In genomic region chr1:115684518-115685368, GRCm38 (mm10) we compare ENCODE assay signal across 9 mouse cellular contexts. TPM values are rescaled to one million over a fixed set of nuclear protein-coding genes. Genes with fewer than 3 reads are reported as not detected.
DNase-seq lines count a peak whose midpoint lies in the region; ATAC-seq and TF ChIP-seq lines count a peak whose summit lies in the region.
"Had no signal": no experiment of that assay in that cellular context is flagged by ENCODE, and none has a peak within 500 bp of the region (broad histone marks: within the 10 kb centered on the region; RNA-seq: fewer than 3 reads in every experiment).

Gene Cntnap5a (plus strand): TSS chr1:115684756.

- no peak for TF ChIP-seq CTCF in heart, adult 2 months (IDR thresholded peaks at IDR 0.05)
- peak; percentile 11; the same call in 1 of the 2 replicates for TF ChIP-seq CTCF in heart, postnatal 0 days (IDR thresholded peaks at IDR 0.05; ENCODE audit: low read depth)
- no peak for TF ChIP-seq CTCF in lung, embryonic 14.5 days (IDR thresholded peaks at IDR 0.05; ENCODE audit: low read depth)

- no peak within 1 kb of the TSS for H3K4me3 ChIP-seq in heart, adult 2 months
- H3K4me3 ChIP-seq in embryonic facial prominence, embryonic 10.5 days: peak within 1 kb of the TSS; percentile 21; the same call in 1 of the 2 replicates
- H3K4me3 ChIP-seq in heart, postnatal 0 days (ENCODE audit: low read depth, low read length): no peak within 1 kb of the TSS
- H3K4me3 ChIP-seq in lung, embryonic 14.5 days (ENCODE audit: low read depth, low read length): no peak within 1 kb of the TSS

- H3K27ac ChIP-seq in heart, adult 2 months: no peak within 1 kb of the TSS
- H3K27ac ChIP-seq in embryonic facial prominence, embryonic 10.5 days (replicated peaks): no peak within 1 kb of the TSS
- no peak within 1 kb of the TSS for H3K27ac ChIP-seq in heart, postnatal 0 days (ENCODE audit: low read depth)
- H3K27ac ChIP-seq in lung, embryonic 14.5 days (ENCODE audit: low read depth): no peak within 1 kb of the TSS

- intact Hi-C loops in heart, adult 2 months (cut with DNase I): no loop called here

- no peak within 1 kb of the TSS for H3K9ac ChIP-seq in heart, adult 2 months (ENCODE audit: low read depth, low read length)
- no peak within 1 kb of the TSS for H3K9ac ChIP-seq in heart, postnatal 0 days (replicated peaks; ENCODE audit: low read depth, low read length)
- no peak within 1 kb of the TSS for H3K9ac ChIP-seq in lung, embryonic 14.5 days

- ATAC-seq in heart, postnatal 0 days (ENCODE audit: insufficient read depth, low read depth): peak; percentile 57; the same call in 1 of the 2 replicates
- peak; percentile 71; the same call in 1 of the 2 replicates for ATAC-seq in lung, embryonic 14.5 days (ENCODE audit: insufficient read depth)
- ATAC-seq in inflammation-experienced regulatory T-cells, adult 6 months: no peak

- peak; percentile 4 to 20 for DNase-seq in heart, adult 2 months
- DNase-seq in heart, adult 9 months (ENCODE audit: low spot score in 2 of 2): no peak
- DNase-seq in embryonic facial prominence, embryonic 10.5 days (ENCODE audit: low spot score): peak; percentile 86
- DNase-seq in heart, postnatal 0 days (ENCODE audit: low spot score): peak; percentile 8
- DNase-seq in kidney, postnatal 14 days: peak; percentile 41
- DNase-seq in lung, embryonic 14.5 days: peak; percentile 87
- peak; percentile 83 for DNase-seq in retina, embryonic 14.5 days (ENCODE audit: low spot score)

- no peak for TF ChIP-seq POLR2A in heart, adult 2 months (IDR thresholded peaks at IDR 0.05; ENCODE audit: insufficient read depth, low read depth, low read length)

- TF ChIP-seq EP300 in heart, adult 2 months (IDR thresholded peaks at IDR 0.05; ENCODE audit: insufficient read depth, low read depth, low read length): no peak
- no peak for TF ChIP-seq EP300 in heart, postnatal 0 days (IDR thresholded peaks at IDR 0.05; ENCODE audit: low read depth)

- H3K4me2 ChIP-seq in heart, postnatal 0 days (ENCODE audit: low read depth, low read length): no peak within 1 kb of the TSS
- H3K4me2 ChIP-seq in lung, embryonic 14.5 days: no peak within 1 kb of the TSS

- H3K27me3 ChIP-seq in heart, adult 2 months (ENCODE audit: control insufficient read depth, insufficient read depth, low read length): no peaks in the 10 kb centered on the region
- no peaks in the 10 kb centered on the region for H3K27me3 ChIP-seq in embryonic facial prominence, embryonic 10.5 days (replicated peaks; ENCODE audit: low read depth, poor library complexity, severe bottlenecking)
- H3K27me3 ChIP-seq in heart, postnatal 0 days (ENCODE audit: control insufficient read depth, insufficient read depth, low read length): no peaks in the 10 kb centered on the region
- no peaks in the 10 kb centered on the region for H3K27me3 ChIP-seq in lung, embryonic 14.5 days (ENCODE audit: insufficient read depth, low read length)

- 12% methylated on average over 26 of the region's 26 CpGs for WGBS in heart, adult 2 months
- 13% methylated on average over 26 of the region's 26 CpGs for WGBS in embryonic facial prominence, embryonic 10.5 days
- WGBS in heart, postnatal 0 days: 12% methylated on average over 26 of the region's 26 CpGs
- WGBS in lung, embryonic 14.5 days: 14% methylated on average over 26 of the region's 26 CpGs

- no peaks in the 10 kb centered on the region for H3K79me2 ChIP-seq in heart, adult 2 months (replicated peaks; ENCODE audit: control insufficient read depth, insufficient read depth, low read length)

- no peaks in the 10 kb centered on the region for H3K4me1 ChIP-seq in heart, adult 2 months (ENCODE audit: control insufficient read depth, insufficient read depth, low read length)
- no peaks in the 10 kb centered on the region for H3K4me1 ChIP-seq in embryonic facial prominence, embryonic 10.5 days
- H3K4me1 ChIP-seq in heart, postnatal 0 days (ENCODE audit: control insufficient read depth, insufficient read depth): no peaks in the 10 kb centered on the region
- no peaks in the 10 kb centered on the region for H3K4me1 ChIP-seq in lung, embryonic 14.5 days (ENCODE audit: insufficient read depth)

- H3K36me3 ChIP-seq in heart, adult 2 months (ENCODE audit: control insufficient read depth, insufficient read depth, low read length): no peaks in the 10 kb centered on the region
- H3K36me3 ChIP-seq in embryonic facial prominence, embryonic 10.5 days (replicated peaks): no peaks in the 10 kb centered on the region
- no peaks in the 10 kb centered on the region for H3K36me3 ChIP-seq in heart, postnatal 0 days (replicated peaks; ENCODE audit: control insufficient read depth, insufficient read depth, low read length)
- H3K36me3 ChIP-seq in lung, embryonic 14.5 days (ENCODE audit: insufficient read depth): no peaks in the 10 kb centered on the region

- H3K9me3 ChIP-seq in embryonic facial prominence, embryonic 10.5 days: no peaks in the 10 kb centered on the region
- H3K9me3 ChIP-seq in heart, postnatal 0 days (replicated peaks; ENCODE audit: control insufficient read depth, low read length): no peaks in the 10 kb centered on the region
- H3K9me3 ChIP-seq in lung, embryonic 14.5 days (ENCODE audit: low read depth, low read length): no peaks in the 10 kb centered on the region

RNA-seq across cellular contexts. Expression of gene Cntnap5a, which starts in this region (rescaled TPM):
- total RNA-seq in heart, adult 2 months (2021): under 1 TPM in 1 of 2 experiments, not detected in 1; 0.02 TPM
- 0.02 and 0.06 TPM in 2 replicates for polyA plus RNA-seq in heart, adult 2 months (2012; rRNA removed)
- polyA plus RNA-seq in embryonic facial prominence, embryonic 10.5 days (2016; fragmentation: Nextera tagmentation; extraction: Ambion mirVana): 0.05 TPM in 1 of 2 replicates, not detected in the other
- not detected in 2 replicates for total RNA-seq in heart, postnatal 0 days (2014; rRNA removed; ENCODE audit: low replicate concordance)
- not detected in 2 replicates for polyA plus RNA-seq in heart, postnatal 0 days (2015; fragmentation: Nextera tagmentation; extraction: Ambion mirVana)
- polyA plus RNA-seq in lung, embryonic 14.5 days (2014; fragmentation: Nextera tagmentation; extraction: Ambion mirVana): not detected in 2 replicates
- under 1 TPM in 1 of 3 experiments, not detected in 2; 0.05 TPM for polyA plus RNA-seq in inflammation-experienced regulatory T-cells, adult 6 months (2017; shearing (Covaris generic))
- polyA plus RNA-seq: spleen, adult 2 months had no signal

Comparison
In these comparisons a context has a peak if more than half of its experiments do, and no peak if none do; other contexts are left out.
1. Peak in DNase-seq in heart, adult 2 months; RNA of the gene not detected or under 1 TPM.
2. Peak in DNase-seq and H3K4me3 ChIP-seq in embryonic facial prominence, embryonic 10.5 days; RNA of the gene not detected or under 1 TPM.
3. Peak in DNase-seq and ATAC-seq in heart, postnatal 0 days; RNA of the gene not detected or under 1 TPM.
4. Peak in DNase-seq and ATAC-seq in lung, embryonic 14.5 days; RNA of the gene not detected or under 1 TPM.
5. DNase-seq: peak in kidney, postnatal 14 days (single experiment) and retina, embryonic 14.5 days (single experiment); none in heart, adult 9 months (0 of 2).